Mouse (Mus musculus) urinary bladder, adult 2 months (tissue): ENCODE results near the gene Nt5dc2. TPM values are rescaled to one million over a fixed set of nuclear protein-coding genes. Genes with fewer than 3 reads are reported as not detected.

Experiments used
- DNase-seq: peaks from one replicate; pipeline ENCODE4 v3.0.0; 2022; ENCODE audit warnings: low spot score
- polyA plus RNA-seq: library from polyadenylated mRNA; depleted of rRNA; stranded (reverse); fragments of >200 nt; gene quantifications from 2 replicates; pipeline ENCODE4 v1.2.3, GENCODE M21; 2012

Gene Nt5dc2
- polyA plus RNA-seq, 1 experiment = 8.0 TPM

DNA sequence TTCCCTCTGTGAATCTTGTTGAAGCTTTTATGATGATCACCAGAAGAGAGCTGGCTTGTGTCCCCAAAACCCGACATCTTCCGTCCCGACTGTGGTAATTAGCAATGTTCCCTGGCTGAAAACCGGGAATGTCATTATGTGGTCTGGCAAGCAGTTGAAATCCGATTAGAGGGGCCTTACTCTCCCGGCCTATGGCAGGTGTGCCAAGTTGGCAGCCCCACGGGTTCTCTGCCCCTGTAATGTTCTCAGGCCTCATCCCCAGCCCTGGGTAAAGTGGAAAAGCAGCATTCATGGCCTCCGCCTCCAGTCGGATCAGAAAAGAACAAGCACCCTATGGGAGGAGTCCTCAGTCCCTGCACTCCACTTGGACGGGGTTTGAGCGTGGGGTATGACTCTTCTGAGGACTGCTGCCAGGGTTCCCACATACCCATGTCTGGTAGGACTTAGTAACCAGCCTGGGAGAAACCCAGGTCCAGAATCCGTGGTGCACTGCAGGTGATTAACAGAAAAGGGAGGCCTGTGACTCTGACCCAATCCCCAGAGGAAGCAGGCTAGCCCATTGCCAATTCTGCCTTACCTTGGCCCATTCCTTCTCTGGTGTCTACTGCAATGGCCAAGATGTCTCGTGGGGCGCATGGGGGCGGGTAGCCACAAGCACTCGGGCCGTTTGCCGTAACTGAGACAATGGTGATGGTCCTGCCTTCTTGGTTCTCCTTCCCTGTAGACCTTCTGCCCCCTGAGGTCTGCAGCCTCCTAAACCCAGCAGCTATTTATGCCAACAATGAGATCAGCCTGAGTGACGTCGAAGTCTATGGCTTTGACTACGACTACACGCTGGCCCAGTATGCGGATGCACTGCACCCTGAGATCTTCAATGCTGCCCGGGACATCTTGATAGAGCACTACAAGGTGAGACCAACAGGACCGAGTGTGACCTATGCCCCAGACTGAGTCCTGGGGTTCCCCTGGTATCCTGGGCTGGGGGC, 3.5 kb downstream of the Nt5dc2 start:
- no peak for DNase-seq

DNA sequence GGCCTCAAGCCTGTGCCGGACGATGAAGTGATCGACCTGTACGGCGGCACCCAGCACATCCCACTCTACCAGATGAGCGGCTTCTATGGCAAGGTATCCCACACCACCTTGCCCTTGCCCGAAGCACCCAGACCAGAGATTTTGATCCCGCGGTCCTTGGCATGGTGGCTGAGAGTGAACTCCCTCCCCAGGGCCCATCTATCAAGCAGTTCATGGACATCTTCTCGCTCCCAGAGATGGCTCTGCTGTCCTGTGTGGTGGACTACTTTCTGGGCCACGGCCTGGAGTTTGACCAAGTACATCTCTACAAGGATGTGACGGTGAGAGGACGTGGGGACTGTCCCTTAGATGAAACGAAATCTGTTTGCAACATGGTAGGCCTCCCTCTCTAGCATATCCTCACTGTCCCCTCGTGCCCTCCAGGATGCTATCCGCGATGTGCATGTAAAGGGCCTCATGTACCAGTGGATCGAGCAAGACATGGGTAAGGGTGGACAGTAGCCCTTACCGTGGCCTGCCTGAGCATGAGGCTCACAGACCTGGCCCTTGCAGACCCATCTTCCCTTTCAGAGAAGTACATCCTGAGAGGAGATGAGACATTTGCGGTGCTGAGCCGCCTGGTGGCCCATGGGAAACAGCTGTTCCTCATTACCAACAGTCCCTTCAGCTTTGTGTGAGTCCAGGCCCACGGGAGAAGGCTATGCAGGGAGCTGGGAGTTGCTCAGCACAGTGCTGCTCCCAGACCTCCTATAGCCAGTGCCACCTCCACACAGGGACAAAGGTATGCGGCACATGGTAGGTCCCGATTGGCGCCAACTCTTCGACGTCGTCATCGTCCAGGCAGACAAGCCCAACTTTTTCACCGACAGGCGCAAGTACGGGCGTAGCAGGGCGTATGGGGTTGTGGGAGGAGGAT, 4.9 kb downstream of the Nt5dc2 start:
- no peak for DNase-seq

DNA sequence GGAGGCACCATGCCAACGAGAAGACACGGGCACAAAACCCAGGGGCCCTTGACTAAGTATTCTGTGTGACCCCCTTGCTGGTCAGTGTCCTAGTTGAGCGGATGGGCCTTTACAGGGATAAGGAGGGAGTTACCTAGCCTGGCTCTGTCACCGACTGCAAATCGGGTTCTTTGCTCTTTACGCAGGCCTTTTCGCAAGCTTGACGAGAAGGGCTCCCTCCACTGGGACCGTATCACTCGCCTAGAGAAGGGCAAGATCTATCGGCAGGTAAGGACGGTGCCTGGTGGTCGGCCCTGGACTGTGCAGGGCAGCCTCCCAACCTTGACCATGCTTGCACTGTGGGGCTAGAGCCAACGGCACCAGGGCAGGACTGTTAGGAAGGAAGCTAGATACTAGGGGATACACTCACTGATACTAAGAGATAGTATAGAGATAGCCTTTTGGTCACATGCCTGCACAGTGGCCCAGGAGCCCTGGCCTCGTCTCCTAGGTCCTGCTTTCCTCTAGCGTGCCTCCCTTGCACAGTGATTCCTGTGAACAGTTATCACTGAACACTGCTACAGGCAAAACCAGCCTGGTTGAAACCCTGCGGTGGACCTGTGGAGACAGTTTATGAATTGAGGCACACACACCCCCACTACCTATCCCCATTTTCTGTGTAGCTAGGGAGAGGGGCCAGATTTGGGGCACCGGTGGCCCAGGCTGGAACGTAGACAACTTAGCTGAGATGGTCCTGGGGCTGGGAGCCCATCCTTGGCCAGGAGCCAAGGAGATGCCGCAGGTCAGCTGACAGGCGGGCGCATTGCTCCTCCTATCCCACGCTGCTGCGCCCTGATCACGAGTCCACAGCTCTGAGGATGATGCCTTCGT, 5.8 kb downstream of the Nt5dc2 start:
- DNase-seq = no peak

- no peak for DNase-seq
Measured at GRCm38 (mm10) chr14:31137281-31137595, 6.4 kb downstream of the Nt5dc2 start.

- no peak for DNase-seq
Measured at GRCm38 (mm10) chr14:31137791-31138190, 6.9 kb downstream of the Nt5dc2 start.

GRCm38 (mm10) chr14:31138219-31138896, 7.5 kb downstream of the Nt5dc2 start:
- DNase-seq = peak; percentile 13

- DNase-seq = peak; percentile 13
Measured at GRCm38 (mm10) chr14:31138897-31139429, 8.1 kb downstream of the Nt5dc2 start.

GRCm38 (mm10) chr14:31139666-31140065, 8.8 kb downstream of the Nt5dc2 start:
- no peak for DNase-seq

- no peak for DNase-seq
Measured at GRCm38 (mm10) chr14:31140141-31140540, 9.3 kb downstream of the Nt5dc2 start.

- DNase-seq = no peak
Measured at GRCm38 (mm10) chr14:31141011-31141410, 10.2 kb downstream of the Nt5dc2 start.

DNA sequence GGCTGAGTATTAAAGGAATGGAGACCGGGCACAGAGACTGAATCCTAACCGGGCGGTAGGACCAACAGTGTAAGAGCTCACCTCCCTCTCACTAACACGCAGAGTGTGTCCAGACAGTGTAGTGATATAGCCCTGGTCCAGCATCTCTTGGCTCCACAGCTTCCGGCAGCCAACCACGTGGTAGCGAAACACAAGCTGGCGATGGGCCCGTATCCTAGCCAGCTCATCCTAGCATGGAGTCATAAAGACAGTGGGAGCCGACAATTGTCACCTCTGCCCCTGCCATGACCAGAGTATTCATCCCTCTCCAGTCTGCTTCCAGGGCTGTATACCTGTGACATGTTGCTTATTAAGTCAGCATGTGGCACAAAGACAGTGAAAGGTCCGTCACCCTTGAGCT, 14.8 kb downstream of the Nt5dc2 start:
- no peak for DNase-seq

GRCm38 (mm10) chr14:31160196-31161150, 29.6 kb downstream of the Nt5dc2 start:
- no peak for DNase-seq

DNA sequence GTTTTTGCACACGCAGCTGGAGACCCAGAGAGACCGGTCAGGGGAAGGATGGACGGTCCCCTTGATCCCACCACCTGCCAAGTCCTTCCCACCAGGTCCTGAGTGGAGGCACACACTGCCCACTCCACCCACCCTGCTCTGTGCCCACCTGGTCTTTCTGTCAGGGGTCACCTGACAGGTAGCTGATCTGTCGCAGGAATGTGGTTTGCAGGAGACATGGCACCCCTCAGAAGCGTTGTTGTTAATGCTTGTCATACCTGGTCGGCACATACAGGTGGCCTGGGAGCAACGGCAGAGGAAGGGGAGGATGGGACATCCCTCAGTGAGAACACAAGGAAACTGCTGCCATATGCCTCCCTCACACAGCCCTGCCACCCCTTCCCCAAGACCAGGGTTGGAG, 30.3 kb downstream of the Nt5dc2 start:
- DNase-seq = no peak

DNA sequence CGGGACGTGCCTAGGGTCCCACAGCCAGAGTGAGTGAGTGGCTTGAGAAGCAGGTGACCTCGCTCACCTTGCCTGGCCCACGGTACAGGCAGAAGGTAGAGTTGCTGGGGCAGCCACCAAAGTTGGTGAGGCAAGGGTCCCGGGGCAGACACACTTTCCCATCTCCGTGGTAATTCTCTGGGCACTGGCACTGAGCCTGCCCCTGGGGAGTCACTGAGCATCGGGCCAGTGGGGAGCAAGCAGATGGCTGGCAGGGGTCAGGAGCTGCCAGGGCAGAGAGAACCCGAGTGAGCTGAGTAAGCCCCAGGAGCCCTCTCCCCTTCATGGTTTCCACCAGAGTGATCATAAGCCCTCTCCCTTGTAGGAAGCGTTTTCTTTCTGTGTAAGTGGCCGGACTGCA, 30.8 kb downstream of the Nt5dc2 start:
- DNase-seq = no peak

DNA sequence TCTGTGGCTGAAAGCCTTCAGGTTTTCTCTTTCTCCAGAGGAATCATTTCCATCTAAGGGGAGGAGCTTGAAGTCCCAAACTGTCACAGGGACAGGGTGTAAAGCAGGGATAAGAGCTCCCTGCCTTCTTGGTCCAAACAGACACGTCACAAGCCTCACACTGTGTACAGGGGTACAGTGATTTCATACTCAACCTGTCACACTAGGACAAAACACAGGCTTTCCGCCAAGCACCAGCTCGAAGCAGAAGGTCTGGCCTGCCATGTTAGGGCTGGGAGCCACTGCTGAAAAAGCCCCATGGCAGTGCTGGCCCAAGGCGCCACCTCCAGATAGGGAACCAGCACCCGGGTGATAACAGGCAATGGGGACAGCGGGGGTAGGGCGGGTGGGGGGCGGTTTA, 33.2 kb downstream of the Nt5dc2 start:
- DNase-seq = no peak

- no peak for DNase-seq
Measured at GRCm38 (mm10) chr14:31165010-31165409, 34.2 kb downstream of the Nt5dc2 start.

- DNase-seq = no peak
Measured at GRCm38 (mm10) chr14:31165458-31165857, 34.6 kb downstream of the Nt5dc2 start.

- no peak for DNase-seq
Measured at GRCm38 (mm10) chr14:31165991-31166630, 35.3 kb downstream of the Nt5dc2 start.

DNA sequence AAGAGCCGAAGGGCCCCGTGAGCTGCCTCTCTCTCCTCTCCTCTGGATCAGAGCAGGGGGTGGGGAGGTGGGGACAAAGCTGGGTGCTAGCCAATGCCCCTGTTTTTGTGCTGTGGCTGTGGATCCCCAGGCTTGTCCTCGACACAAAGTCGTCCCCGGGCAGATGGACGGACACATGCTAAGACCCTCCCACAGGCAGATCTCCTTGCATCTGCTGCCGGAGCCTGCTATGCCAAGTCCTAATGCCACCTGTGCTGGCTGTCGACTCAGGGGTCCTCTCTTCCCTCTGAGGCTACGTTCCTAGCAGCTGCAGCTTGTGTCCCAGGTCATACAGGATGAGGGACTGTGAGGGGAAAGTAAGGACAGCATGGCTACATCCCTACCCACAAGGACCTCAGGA, 36.0 kb downstream of the Nt5dc2 start:
- DNase-seq = no peak
